Mouse (Mus musculus) hematopoietic multipotent progenitor cell, adult 10-12 weeks (in vitro differentiated cells): ENCODE measurements around the gene Pcdh20. TPM values are rescaled to one million over a fixed set of nuclear protein-coding genes. Genes with fewer than 3 reads are reported as not detected.

Experiments
- polyA plus RNA-seq: library from polyadenylated mRNA; stranded (reverse); fragments of >175 nt; gene quantifications from 2 replicates; pipeline ENCODE4 v1.2.3, GENCODE M21; 2012; ENCODE audit warnings: low replicate concordance

The Pcdh20 gene
- polyA plus RNA-seq = 0.05 TPM in 1 of 2 replicates, not detected in the other

DNA sequence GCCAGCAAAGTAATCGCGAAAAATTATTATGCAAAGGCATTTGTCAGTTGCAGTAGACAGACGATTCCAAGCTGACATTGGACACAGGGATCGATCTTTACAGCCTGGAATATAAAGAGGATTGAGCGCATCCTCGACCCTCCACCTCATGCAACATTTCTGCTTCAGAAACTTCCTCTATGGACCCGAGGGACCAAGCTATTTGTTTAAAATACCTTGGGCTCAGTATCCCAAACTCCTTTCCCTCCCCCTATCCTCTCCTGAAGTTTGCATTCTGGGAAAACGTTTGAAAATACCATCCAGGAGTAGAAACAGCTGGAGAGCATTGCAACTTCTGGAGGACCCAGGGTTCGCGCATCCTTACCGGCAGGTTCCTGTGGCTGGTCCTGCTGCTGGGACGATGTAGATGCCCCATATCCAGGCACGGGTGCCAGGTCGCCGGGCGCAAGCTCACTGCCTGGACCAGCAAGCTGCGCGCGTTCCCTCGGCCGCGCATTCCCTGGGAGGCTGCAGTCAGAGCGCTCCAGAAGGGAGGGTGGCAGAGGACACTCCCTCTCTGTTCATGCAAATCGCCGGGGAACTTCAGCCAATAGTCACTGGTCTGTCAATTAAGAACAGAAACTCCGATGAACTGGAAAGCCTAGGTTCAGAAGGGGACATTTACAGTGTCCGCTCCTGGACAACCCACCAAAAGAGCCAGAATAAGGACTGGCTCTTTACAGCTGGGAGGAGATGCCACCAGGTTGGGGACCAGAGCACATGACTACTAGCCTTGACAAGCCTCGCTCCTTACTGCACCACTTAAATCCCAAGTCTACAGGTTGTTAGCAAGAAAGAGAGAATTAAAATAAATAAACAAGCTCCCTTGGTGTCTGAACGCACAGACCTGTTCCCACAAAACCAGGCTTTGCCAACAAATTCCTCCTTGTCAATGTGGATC lies at the start of gene Pcdh20:
Pcdh20 (minus strand) TSS at position 902 of the 940 bp plus-strand sequence.

